Mouse (Mus musculus) thymus, adult 2 months (tissue): Measurements from ENCODE around the gene Sult2b1. TPM values are rescaled to one million over a fixed set of nuclear protein-coding genes. Genes with fewer than 3 reads are reported as not detected.

ENCODE experiments used
- DNase-seq: peaks from one replicate; pipeline ENCODE4 v3.0.0; 2021
- H3K27ac ChIP-seq: fragments of 200-500 bp; 2 replicates; pipeline ENCODE4 v1.5.1; 2012; ENCODE audit warnings: low read length, control low read depth; ENCODE audit not compliant: control insufficient read depth, insufficient read depth
- H3K27me3 ChIP-seq: fragments of 200-500 bp; 2 replicates; pipeline ENCODE4 v1.6.1; 2012; ENCODE audit warnings: mild to moderate bottlenecking, low read length, moderate library complexity, mixed read lengths; ENCODE audit not compliant: control insufficient read depth, insufficient read depth
- H3K36me3 ChIP-seq: fragments of 200-500 bp; 2 replicates; pipeline ENCODE4 v1.6.1; 2012; ENCODE audit warnings: mild to moderate bottlenecking, low read length, moderate library complexity; ENCODE audit not compliant: control insufficient read depth, insufficient read depth
- H3K4me1 ChIP-seq: fragments of 200-500 bp; replicated peaks from 2 replicates; pipeline ENCODE4 v1.6.1; 2012; ENCODE audit warnings: low read length; ENCODE audit not compliant: control insufficient read depth, insufficient read depth
- H3K4me3 ChIP-seq: fragments of 200-500 bp; 2 replicates; pipeline ENCODE4 v1.5.1; 2012; ENCODE audit warnings: mild to moderate bottlenecking, low read length, control low read depth, moderate library complexity; ENCODE audit not compliant: control insufficient read depth, insufficient read depth
- CTCF ChIP-seq: fragments of 200-500 bp; IDR thresholded peaks from 2 replicates; pipeline ENCODE4 v1.5.1; 2012; ENCODE audit warnings: mild to moderate bottlenecking, control low read depth, low read length, moderate library complexity, borderline replicate concordance; ENCODE audit not compliant: control insufficient read depth, poor library complexity, insufficient read depth; ENCODE audit errors: extremely low read depth
- POLR2A ChIP-seq: fragments of 200-500 bp; IDR thresholded peaks from 2 replicates; pipeline ENCODE4 v1.6.1; 2012; ENCODE audit warnings: mild to moderate bottlenecking, low read length, control low read depth, moderate library complexity; ENCODE audit not compliant: control insufficient read depth, poor library complexity, insufficient read depth; ENCODE audit errors: extremely low read depth
- WGBS: fragments of 180-500 bp; shearing (Covaris S2); methylation state at CpG from one replicate; pipeline ENCODE4 v1.1.7; 2018; 5-methylcytosine and 5-hydroxymethylcytosine counted together
- polyA plus RNA-seq: library from polyadenylated mRNA; depleted of rRNA; stranded (reverse); fragments of >200 nt; gene quantifications from 2 replicates; pipeline ENCODE4 v1.2.3, GENCODE M21; 2012

Sult2b1 gene
- polyA plus RNA-seq, 1 experiment = 3.9 TPM

DNA sequence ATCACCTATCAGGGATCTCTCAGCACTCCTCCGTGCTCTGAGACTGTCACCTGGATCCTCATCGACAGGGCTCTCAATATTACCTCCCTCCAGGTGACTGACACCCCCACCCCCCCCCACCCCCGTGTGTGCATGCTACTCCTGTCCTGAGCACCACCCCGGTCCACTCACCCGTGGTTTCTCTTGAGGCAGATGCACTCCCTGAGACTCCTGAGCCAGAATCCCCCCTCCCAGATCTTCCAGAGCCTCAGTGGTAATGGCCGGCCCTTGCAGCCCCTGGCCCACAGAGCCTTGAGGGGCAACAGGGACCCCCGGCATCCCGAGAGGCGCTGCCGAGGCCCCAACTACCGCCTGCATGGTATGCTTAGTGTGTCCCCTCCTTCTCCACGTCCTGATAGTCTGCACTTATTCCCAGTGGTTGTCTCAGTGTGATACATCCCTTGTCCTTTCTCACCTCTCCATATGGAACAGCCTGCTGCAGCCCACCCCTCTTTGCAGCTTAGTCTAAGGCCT lies 80.9 kb downstream of the Sult2b1 start:
- peaks cover 49% of the 10 kb centered on the region for H3K4me1 ChIP-seq
- H3K36me3 ChIP-seq = no peaks in the 10 kb centered on the region
- no peak overlapping the region for H3K27ac ChIP-seq
- DNase-seq = no peak
- H3K27me3 ChIP-seq = peaks cover 16% of the 10 kb centered on the region; the same call in 1 of the 2 replicates
- no peak for TF ChIP-seq CTCF
- TF ChIP-seq POLR2A = no peak
- no peak overlapping the region for H3K4me3 ChIP-seq
- WGBS = 63% methylated on average over 12 of the region's 12 CpGs

DNA sequence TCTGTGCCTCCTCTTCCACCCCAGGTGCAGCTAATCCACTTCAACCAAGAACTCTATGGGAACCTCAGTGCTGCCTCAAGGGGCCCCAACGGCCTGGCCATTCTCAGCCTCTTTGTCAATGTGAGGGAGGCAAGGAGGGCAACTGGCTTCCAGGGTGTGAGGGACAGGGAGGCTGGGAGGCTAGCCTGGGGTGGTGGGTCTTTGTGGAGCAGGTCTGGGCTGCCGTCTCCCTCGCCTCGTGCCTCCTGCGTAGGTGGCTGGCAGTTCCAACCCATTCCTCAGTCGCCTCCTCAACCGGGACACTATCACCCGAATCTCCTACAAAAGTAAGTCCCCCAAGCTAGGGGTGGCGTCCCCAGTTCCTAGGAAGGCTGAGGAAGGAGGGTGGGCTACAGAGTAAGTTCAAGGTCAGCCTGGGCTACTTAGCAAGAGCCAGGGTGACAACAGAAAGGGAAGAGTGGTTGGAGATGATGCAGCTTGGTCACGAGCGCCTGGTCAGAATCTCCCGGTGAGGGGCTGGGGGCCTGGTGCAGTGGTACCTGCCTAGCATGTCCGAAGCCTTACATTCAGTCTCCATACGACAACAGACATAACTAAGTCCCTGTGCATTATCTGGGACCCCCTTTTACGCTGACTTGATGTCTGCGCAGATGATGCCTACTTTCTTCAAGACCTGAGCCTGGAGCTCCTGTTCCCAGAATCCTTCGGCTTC lies 81.5 kb downstream of the Sult2b1 start:
- WGBS = 97% methylated on average over 17 of the region's 17 CpGs
- no peak for DNase-seq
- H3K4me3 ChIP-seq = no peak overlapping the region
- H3K27me3 ChIP-seq = peaks cover 16% of the 10 kb centered on the region; the same call in 1 of the 2 replicates
- TF ChIP-seq POLR2A = no peak
- TF ChIP-seq CTCF = no peak
- H3K27ac ChIP-seq = no peak overlapping the region
- peaks cover 43% of the 10 kb centered on the region for H3K4me1 ChIP-seq
- no peaks in the 10 kb centered on the region for H3K36me3 ChIP-seq

- no peak for TF ChIP-seq POLR2A
- TF ChIP-seq CTCF = no peak
Observed at GRCm38 (mm10) chr7:45702316-45702715, 82.2 kb downstream of the Sult2b1 start.

DNA sequence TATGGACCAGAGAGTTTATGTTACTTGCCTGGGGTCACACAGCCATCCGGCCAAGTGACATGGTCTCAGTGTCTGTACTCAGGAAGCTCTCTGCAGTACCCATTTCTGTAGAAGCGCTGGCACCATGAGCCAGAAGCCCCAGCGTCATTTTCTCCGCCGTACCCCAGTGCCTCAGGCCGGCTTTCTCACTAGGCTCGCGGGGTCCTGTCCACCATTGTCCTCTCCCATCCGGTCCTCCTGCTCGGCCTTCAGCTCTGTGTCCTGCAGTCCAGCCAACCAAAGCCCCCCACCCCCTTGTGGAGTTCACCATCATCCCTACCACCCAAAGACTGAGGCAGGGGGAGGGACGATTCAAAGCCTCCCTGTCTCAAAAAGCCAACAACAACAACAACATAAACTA lies 82.9 kb downstream of the Sult2b1 start:
- TF ChIP-seq POLR2A = no peak
- no peak for TF ChIP-seq CTCF
- Histone ChIP-seq H3K4me3 (no peak overlapping the region), H3K4me1 (peaks cover 34% of the 10 kb centered on the region), H3K36me3 (no peaks in the 10 kb centered on the region), H3K27me3 (peaks cover 16% of the 10 kb centered on the region; the same call in 1 of the 2 replicates), H3K27ac (no peak overlapping the region)
- no peak for DNase-seq
- 92% methylated on average over 11 of the region's 11 CpGs for WGBS

More at GRCm38 (mm10) chr7:45702316-45702715, 82.2 kb downstream of the Sult2b1 start:
- no peaks in the 10 kb centered on the region for H3K36me3 ChIP-seq
- no peak overlapping the region for H3K27ac ChIP-seq
- no peak overlapping the region for H3K4me3 ChIP-seq
- peaks cover 38% of the 10 kb centered on the region for H3K4me1 ChIP-seq
- DNase-seq = no peak
- 94% methylated on average over 11 of the region's 11 CpGs for WGBS
- peaks cover 16% of the 10 kb centered on the region; the same call in 1 of the 2 replicates for H3K27me3 ChIP-seq

- TF ChIP-seq POLR2A = no peak
- no peak for TF ChIP-seq CTCF
- Histone ChIP-seq H3K27ac (no peak overlapping the region), H3K4me3 (no peak overlapping the region), H3K36me3 (no peaks in the 10 kb centered on the region), H3K4me1 (peaks cover 29% of the 10 kb centered on the region), H3K27me3 (peaks cover 16% of the 10 kb centered on the region; the same call in 1 of the 2 replicates)
- no peak for DNase-seq
- WGBS = 58% methylated on average over 11 of the region's 11 CpGs
Observed at GRCm38 (mm10) chr7:45701072-45701471, 83.4 kb downstream of the Sult2b1 start.

GRCm38 (mm10) chr7:45700301-45701015 lies 84.0 kb downstream of the Sult2b1 start:
- H3K36me3 ChIP-seq = no peaks in the 10 kb centered on the region
- no peak overlapping the region for H3K4me3 ChIP-seq
- no peak overlapping the region for H3K27ac ChIP-seq
- H3K27me3 ChIP-seq = peaks cover 16% of the 10 kb centered on the region; the same call in 1 of the 2 replicates
- 4% methylated on average over 20 of the region's 20 CpGs for WGBS
- peak; percentile 78 for DNase-seq
- H3K4me1 ChIP-seq = peaks cover 24% of the 10 kb centered on the region
- TF ChIP-seq CTCF = no peak
- TF ChIP-seq POLR2A = no peak
